Mouse (Mus musculus) stomach, postnatal 0 days (tissue): ENCODE measurements around the gene Ripply3. TPM values are rescaled to one million over a fixed set of nuclear protein-coding genes. Genes with fewer than 3 reads are reported as not detected.

ENCODE experiments used
- ATAC-seq: fragments of 200-750 bp; cut with Nextera tagmentation; 2 replicates; pipeline ENCODE4 v1.8.0; 2017; ENCODE audit not compliant: low FRiP score, low TSS enrichment
- DNase-seq: peaks from one replicate; pipeline ENCODE4 v3.0.0-alpha.2; 2016; ENCODE audit warnings: low spot score
- H3K27ac ChIP-seq: fragments of 300-500 bp; sonication (generic); replicated peaks from 2 replicates; pipeline ENCODE4 v1.5.1; 2014; ENCODE audit warnings: mild to moderate bottlenecking, control low read depth
- H3K27me3 ChIP-seq: fragments of 300-500 bp; sonication (generic); 2 replicates; pipeline ENCODE4 v1.6.1; 2014; ENCODE audit warnings: low read length; ENCODE audit not compliant: control insufficient read depth, insufficient read depth
- H3K36me3 ChIP-seq: fragments of 300-500 bp; sonication (generic); 2 replicates; pipeline ENCODE4 v1.6.1; 2014; ENCODE audit warnings: low read length, mixed read lengths; ENCODE audit not compliant: control insufficient read depth, insufficient read depth
- H3K4me1 ChIP-seq: fragments of 300-500 bp; sonication (generic); replicated peaks from 2 replicates; pipeline ENCODE4 v1.6.1; 2014; ENCODE audit warnings: antibody characterized with exemption; ENCODE audit not compliant: control insufficient read depth, insufficient read depth
- H3K4me2 ChIP-seq: fragments of 300-500 bp; sonication (generic); replicated peaks from 2 replicates; pipeline ENCODE4 v1.6.1; 2014; ENCODE audit warnings: low read depth, mild to moderate bottlenecking, control low read depth, moderate library complexity
- H3K4me3 ChIP-seq: fragments of 300-500 bp; sonication (generic); 2 replicates; pipeline ENCODE4 v1.5.1; 2014; ENCODE audit warnings: low read depth, low read length, control low read depth
- H3K9ac ChIP-seq: fragments of 300-500 bp; sonication (generic); 2 replicates; pipeline ENCODE4 v1.6.1; 2014; ENCODE audit warnings: mild to moderate bottlenecking, low read length, control low read depth, mixed read lengths
- H3K9me3 ChIP-seq: fragments of 300-500 bp; sonication (generic); 2 replicates; pipeline ENCODE4 v1.6.1; 2016; ENCODE audit warnings: low read length; ENCODE audit not compliant: control insufficient read depth
- CTCF ChIP-seq: IDR thresholded peaks from 2 replicates; pipeline ENCODE4 v1.5.1; 2016; ENCODE audit warnings: antibody characterized with exemption, low read depth, mild to moderate bottlenecking, moderate library complexity
- EP300 ChIP-seq: optimal IDR thresholded peaks from 2 replicates; pipeline ENCODE3; 2016; ENCODE audit warnings: antibody characterized with exemption
- WGBS: fragments of 180-500 bp; shearing (Covaris S2); extraction: QIAGEN DNeasy Blood & Tissue Kit; methylation state at CpG from one replicate; pipeline ENCODE4 v1.1.7; 2014; 5-methylcytosine and 5-hydroxymethylcytosine counted together
- polyA plus RNA-seq: library from polyadenylated mRNA; unstranded; fragments of >200 nt; fragmentation: Nextera tagmentation; extraction: Ambion mirVana; gene quantifications from 2 replicates; pipeline ENCODE4 v1.2.1, GENCODE M21; 2015

Ripply3 gene
- polyA plus RNA-seq, 1 experiment from 2014 or later, result 9.7 TPM

DNA sequence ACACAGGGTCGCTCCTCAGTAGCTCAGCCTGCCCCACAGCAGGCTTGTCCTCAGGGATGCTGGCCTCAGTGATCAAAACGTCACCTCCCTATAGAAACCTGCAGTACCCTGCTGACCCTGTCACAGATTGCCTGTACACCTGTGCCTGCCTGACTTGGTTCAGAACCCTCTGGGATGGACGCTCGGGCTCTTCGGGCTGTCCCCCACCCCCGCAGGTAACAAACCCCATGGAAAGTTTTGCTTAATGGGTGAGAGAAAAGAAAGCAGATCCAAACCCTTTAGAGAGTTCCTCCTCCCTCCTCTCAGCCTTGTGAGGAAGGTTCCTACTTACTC is 25.1 kb upstream of the Ripply3 start:
- no peaks in the 10 kb centered on the region for H3K36me3 ChIP-seq
- H3K4me3 ChIP-seq, result peak overlapping the region; percentile 13
- no peaks in the 10 kb centered on the region for H3K9me3 ChIP-seq
- H3K9ac ChIP-seq, result peak overlapping the region; percentile 18; the same call in 1 of the 2 replicates
- no peak for TF ChIP-seq EP300
- DNase-seq, result no peak
- 32% methylated on average over 6 of the region's 6 CpGs for WGBS
- no peak; the same call in none of the 2 replicates for ATAC-seq
- peak overlapping the region; percentile 47 for H3K4me2 ChIP-seq
- H3K4me1 ChIP-seq, result no peaks in the 10 kb centered on the region
- peak overlapping the region; percentile 40; the same call in 1 of the 2 replicates for H3K27ac ChIP-seq
- no peaks in the 10 kb centered on the region for H3K27me3 ChIP-seq

DNA sequence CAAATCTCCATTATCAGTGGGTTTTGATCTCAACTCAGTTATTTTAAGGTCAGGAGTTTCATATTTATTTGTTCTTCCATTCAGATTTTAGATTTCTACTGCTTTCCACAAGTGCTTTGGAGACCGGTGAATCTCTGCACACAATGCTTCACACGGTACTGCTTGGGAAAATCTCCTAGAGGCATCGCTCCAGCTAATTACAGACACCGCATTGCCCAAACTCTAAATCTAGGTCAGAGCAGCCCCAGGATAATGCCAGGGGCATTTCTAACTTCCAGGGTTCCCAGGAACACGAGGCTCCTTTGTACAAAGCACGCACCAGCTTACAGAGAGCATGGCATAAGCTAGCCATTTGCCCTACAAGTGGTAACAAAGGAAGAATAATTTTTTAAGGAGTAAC is 20.7 kb upstream of the Ripply3 start:
- Histone ChIP-seq H3K4me3 (no peak overlapping the region), H3K4me2 (no peak overlapping the region), H3K4me1 (no peaks in the 10 kb centered on the region), H3K36me3 (no peaks in the 10 kb centered on the region), H3K27ac (0 out of 2 replicates have a peak overlapping the region, but pooled peaks have one; percentile 20), H3K9ac (no peak overlapping the region), H3K9me3 (no peaks in the 10 kb centered on the region), H3K27me3 (no peaks in the 10 kb centered on the region)
- no peak for DNase-seq
- ATAC-seq, result no peak
- 50% methylated on average over 6 of the region's 6 CpGs for WGBS
- TF ChIP-seq CTCF, result no peak
- TF ChIP-seq EP300, result no peak

DNA sequence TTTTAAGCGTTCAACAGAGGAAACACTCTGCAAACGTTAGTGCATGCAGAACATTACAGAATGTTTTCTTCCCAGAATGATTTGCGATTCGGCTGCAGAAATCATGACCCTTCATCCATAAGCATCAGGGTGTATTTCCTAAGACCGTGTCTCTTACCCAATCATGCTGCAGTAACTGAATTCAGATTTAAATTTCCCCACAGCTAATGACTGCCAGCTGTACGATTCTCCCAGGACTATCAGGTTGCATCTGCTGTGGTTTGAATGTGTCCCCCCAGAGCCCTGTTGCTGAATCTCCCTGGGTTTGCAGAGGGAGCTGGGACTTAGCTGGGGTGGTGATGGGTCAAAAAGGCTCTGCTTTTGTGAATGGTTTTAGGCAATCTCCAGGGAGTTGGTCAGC is 20.3 kb upstream of the Ripply3 start:
- Histone ChIP-seq H3K4me1 (no peaks in the 10 kb centered on the region), H3K36me3 (no peaks in the 10 kb centered on the region), H3K4me3 (no peak overlapping the region), H3K9me3 (no peaks in the 10 kb centered on the region), H3K27ac (no peak overlapping the region), H3K9ac (no peak overlapping the region), H3K27me3 (no peaks in the 10 kb centered on the region), H3K4me2 (no peak overlapping the region)
- 34% methylated on average over 6 of the region's 6 CpGs for WGBS
- no peak for DNase-seq
- no peak for ATAC-seq
- no peak for TF ChIP-seq EP300
- no peak for TF ChIP-seq CTCF

DNA sequence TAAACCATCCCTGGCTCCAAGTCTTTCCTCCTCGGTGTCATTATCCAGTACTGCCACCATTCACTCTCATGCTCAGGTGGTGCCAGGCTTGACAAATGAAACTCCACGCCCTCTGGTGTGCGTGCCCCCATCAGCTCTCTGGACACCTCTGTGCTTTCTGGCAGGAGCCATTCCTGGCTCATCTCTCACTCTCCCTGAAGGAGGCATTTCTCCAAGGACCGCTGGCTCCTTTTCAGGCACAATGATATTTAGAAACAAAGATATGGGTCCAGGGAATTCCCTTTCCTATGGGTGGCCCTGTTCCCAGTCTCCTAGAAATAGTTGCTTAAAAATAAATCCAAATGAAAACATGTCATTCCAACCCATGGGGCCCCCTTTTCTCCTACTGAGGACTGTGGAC is 19.2 kb upstream of the Ripply3 start:
- no peak overlapping the region for H3K9ac ChIP-seq

DNA sequence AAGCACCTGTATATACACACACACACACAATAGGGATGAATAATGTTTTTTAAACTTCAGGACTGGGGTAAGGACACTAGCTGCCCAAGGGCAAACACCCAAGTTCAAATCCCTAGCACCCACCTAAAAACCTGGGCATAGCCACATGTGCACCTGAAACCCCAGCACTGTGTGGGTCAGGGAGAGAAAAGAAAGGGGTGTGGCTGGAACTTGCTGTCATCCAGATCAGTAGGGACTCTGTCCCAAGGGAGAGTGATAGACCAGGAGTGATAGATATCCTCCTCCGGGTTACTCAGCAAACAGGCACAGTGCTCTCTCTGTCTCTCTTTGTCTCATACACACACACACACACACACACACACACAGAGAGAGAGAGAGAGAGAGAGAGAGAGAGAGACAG is 16.8 kb upstream of the Ripply3 start:
- TF ChIP-seq CTCF (no peak), EP300 (no peak)
- H3K9ac ChIP-seq, result no peak overlapping the region
- ATAC-seq, result no peak
- H3K36me3 ChIP-seq, result no peaks in the 10 kb centered on the region
- 50% methylated on average over 1 of the region's 1 CpGs for WGBS
- no peak overlapping the region for H3K4me2 ChIP-seq
- H3K9me3 ChIP-seq, result no peaks in the 10 kb centered on the region
- H3K27ac ChIP-seq, result no peak overlapping the region
- peaks cover 4% of the 10 kb centered on the region; the same call in 1 of the 2 replicates for H3K4me1 ChIP-seq
- no peaks in the 10 kb centered on the region for H3K27me3 ChIP-seq
- DNase-seq, result no peak
- no peak overlapping the region for H3K4me3 ChIP-seq

More for the DNA sequence above, 19.2 kb upstream of the Ripply3 start:
- ATAC-seq (no peak), DNase-seq (no peak)
- H3K27ac ChIP-seq, result no peak overlapping the region
- H3K4me3 ChIP-seq, result no peak overlapping the region
- 73% methylated on average over 4 of the region's 4 CpGs for WGBS
- no peak overlapping the region for H3K4me2 ChIP-seq
- H3K27me3 ChIP-seq, result no peaks in the 10 kb centered on the region
- no peaks in the 10 kb centered on the region for H3K36me3 ChIP-seq
- no peak for TF ChIP-seq CTCF
- H3K9me3 ChIP-seq, result no peaks in the 10 kb centered on the region
- H3K4me1 ChIP-seq, result peaks cover 4% of the 10 kb centered on the region; the same call in 1 of the 2 replicates

GRCm38 (mm10) chr16:94311931-94312330 is 16.3 kb upstream of the Ripply3 start:
- WGBS, result 55% methylated on average over 4 of the region's 4 CpGs
- DNase-seq (no peak), ATAC-seq (no peak)
- peak overlapping the region; percentile 76 for H3K4me2 ChIP-seq
- H3K4me1 ChIP-seq, result peaks cover 4% of the 10 kb centered on the region; the same call in 1 of the 2 replicates
- no peak overlapping the region for H3K9ac ChIP-seq
- H3K9me3 ChIP-seq, result no peaks in the 10 kb centered on the region
- 0 out of 2 replicates have a peak overlapping the region, but pooled peaks have one; percentile 13 for H3K27ac ChIP-seq
- peak overlapping the region; percentile 67 for H3K4me3 ChIP-seq
- H3K36me3 ChIP-seq, result no peaks in the 10 kb centered on the region
- no peaks in the 10 kb centered on the region for H3K27me3 ChIP-seq
- no peak for TF ChIP-seq CTCF
- TF ChIP-seq EP300, result no peak
